In genomic region chr17:35165451-35166155, GRCm38 (mm10) we compare ENCODE assay signal across 8 mouse cellular contexts. TPM values are rescaled to one million over a fixed set of nuclear protein-coding genes. Genes with fewer than 3 reads are reported as not detected.
DNase-seq lines count a peak whose midpoint lies in the region; ATAC-seq and TF ChIP-seq lines count a peak whose summit lies in the region.

No protein-coding gene starts in this region.

- H3K9me3 ChIP-seq in kidney, embryonic 15.5 days (replicated peaks): no peaks in the 10 kb centered on the region
- no peaks in the 10 kb centered on the region for H3K9me3 ChIP-seq in hindbrain, embryonic 12.5 days (replicated peaks)
- H3K9me3 ChIP-seq in midbrain, embryonic 16.5 days (replicated peaks; ENCODE audit: control insufficient read depth, low read length, poor library complexity, severe bottlenecking): no peaks in the 10 kb centered on the region

- no peak for DNase-seq in kidney, postnatal 36 days
- no peak for DNase-seq in adrenal gland, adult 18-20 months (ENCODE audit: low spot score in 2 of 2)
- DNase-seq in spleen, adult 18-20 months: no peak

- H3K9ac ChIP-seq in kidney, embryonic 15.5 days: peak overlapping the region; percentile 44
- peak overlapping the region; percentile 49 for H3K9ac ChIP-seq in hindbrain, embryonic 12.5 days
- peak overlapping the region; percentile 63 for H3K9ac ChIP-seq in midbrain, embryonic 16.5 days (ENCODE audit: low read depth, low read length)

- WGBS in kidney, embryonic 15.5 days: 21% methylated on average over 12 of the region's 12 CpGs
- 21% methylated on average over 12 of the region's 12 CpGs for WGBS in bone marrow, adult 2 months
- 24% methylated on average over 12 of the region's 12 CpGs for WGBS in hindbrain, embryonic 12.5 days
- WGBS in midbrain, embryonic 16.5 days: 17% methylated on average over 12 of the region's 12 CpGs

- H3K4me2 ChIP-seq in kidney, embryonic 15.5 days: peak overlapping the region; percentile 89
- H3K4me2 ChIP-seq in hindbrain, embryonic 12.5 days (replicated peaks): peak overlapping the region; percentile 54
- peak overlapping the region; percentile 66 for H3K4me2 ChIP-seq in midbrain, embryonic 16.5 days (ENCODE audit: low read length)

- TF ChIP-seq POLR2A in bone marrow, adult 2 months (IDR thresholded peaks at IDR 0.05; ENCODE audit: borderline replicate concordance, control insufficient read depth, low read depth, low read length): no peak

- H3K36me3 ChIP-seq in kidney, embryonic 15.5 days: peaks cover 21% of the 10 kb centered on the region
- H3K36me3 ChIP-seq in hindbrain, embryonic 12.5 days: peaks cover 15% of the 10 kb centered on the region
- H3K36me3 ChIP-seq in midbrain, embryonic 16.5 days (ENCODE audit: control insufficient read depth, insufficient read depth, low read length): peaks cover 8% of the 10 kb centered on the region

- ATAC-seq in kidney, embryonic 15.5 days (replicated peaks; ENCODE audit: low FRiP score): peak; percentile 90; the same call in 1 of the 2 replicates
- peak; percentile 87 for ATAC-seq in hindbrain, embryonic 12.5 days (ENCODE audit: low FRiP score)
- ATAC-seq in midbrain, embryonic 16.5 days: no peak
- ATAC-seq in monocyte, adult 5-6 weeks (replicated peaks; ENCODE audit: insufficient number of reproducible peaks, low FRiP score, low TSS enrichment, poor library complexity, severe bottlenecking): no peak

- peaks cover 34% of the 10 kb centered on the region for H3K4me1 ChIP-seq in kidney, embryonic 15.5 days
- peaks cover 4% of the 10 kb centered on the region; the same call in 1 of the 2 replicates for H3K4me1 ChIP-seq in bone marrow, adult 2 months (ENCODE audit: control insufficient read depth, insufficient read depth, low read length)
- peaks cover 33% of the 10 kb centered on the region for H3K4me1 ChIP-seq in hindbrain, embryonic 12.5 days
- peaks cover 29% of the 10 kb centered on the region for H3K4me1 ChIP-seq in midbrain, embryonic 16.5 days (ENCODE audit: control insufficient read depth, insufficient read depth, low read length)

- H3K4me3 ChIP-seq in kidney, embryonic 15.5 days (replicated peaks): peak overlapping the region; percentile 84
- peak overlapping the region; percentile 81 for H3K4me3 ChIP-seq in bone marrow, adult 2 months (replicated peaks; ENCODE audit: control insufficient read depth, low read depth, low read length)
- peak overlapping the region; percentile 99 for H3K4me3 ChIP-seq in hindbrain, embryonic 12.5 days
- H3K4me3 ChIP-seq in midbrain, embryonic 16.5 days (ENCODE audit: low read depth, low read length): peak overlapping the region; percentile 99

- peak overlapping the region; percentile 99 for H3K27ac ChIP-seq in kidney, embryonic 15.5 days
- peak overlapping the region; percentile 96 for H3K27ac ChIP-seq in bone marrow, adult 2 months (ENCODE audit: control insufficient read depth, insufficient read depth, low read depth, low read length, poor library complexity)
- H3K27ac ChIP-seq in hindbrain, embryonic 12.5 days: peak overlapping the region; percentile 98
- H3K27ac ChIP-seq in midbrain, embryonic 16.5 days (ENCODE audit: low read length): peak overlapping the region; percentile 99

- no peaks in the 10 kb centered on the region for H3K27me3 ChIP-seq in kidney, embryonic 15.5 days
- H3K27me3 ChIP-seq in hindbrain, embryonic 12.5 days: no peaks in the 10 kb centered on the region
- H3K27me3 ChIP-seq in midbrain, embryonic 16.5 days (ENCODE audit: control insufficient read depth, insufficient read depth, low read depth, low read length): no peaks in the 10 kb centered on the region

- TF ChIP-seq CTCF in bone marrow, adult 2 months (IDR thresholded peaks at IDR 0.05; ENCODE audit: control insufficient read depth, insufficient read depth, low read length): no peak

RNA-seq across cellular contexts. Expression of gene Prrc2a, which starts 0.9 kb away (rescaled TPM):
- 176 and 209 TPM in 2 replicates for polyA plus RNA-seq in kidney, embryonic 15.5 days (2015; fragmentation: Nextera tagmentation; extraction: Ambion mirVana)
- polyA plus RNA-seq in bone marrow, adult 2 months (2011; ENCODE audit: insufficient read depth, insufficient read length, low replicate concordance, missing spikeins): 208 and 214 TPM in 2 replicates
- 206 and 213 TPM in 2 replicates for polyA plus RNA-seq in hindbrain, embryonic 12.5 days (2016; fragmentation: Nextera tagmentation; extraction: Ambion mirVana)
- 148 and 167 TPM in 2 replicates for polyA plus RNA-seq in midbrain, embryonic 16.5 days (2015; fragmentation: Nextera tagmentation; extraction: Ambion mirVana)
- total RNA-seq in adrenal gland, adult 18-20 months (2021): 100 to 1,000 TPM; 214 to 251 TPM
- 21.3 to 57.6 TPM (median 32.1 TPM) in 3 replicates for total RNA-seq in monocyte, adult 5-6 weeks (2017)

RNA-seq across cellular contexts. Expression of gene Aif1, which starts 10.3 kb away (rescaled TPM):
- 8.8 and 9.2 TPM in 2 replicates for polyA plus RNA-seq in kidney, embryonic 15.5 days (2015; fragmentation: Nextera tagmentation; extraction: Ambion mirVana)
- 48.9 and 51.7 TPM in 2 replicates for polyA plus RNA-seq in bone marrow, adult 2 months (2011; ENCODE audit: insufficient read depth, insufficient read length, low replicate concordance, missing spikeins)
- 7.8 and 7.9 TPM in 2 replicates for polyA plus RNA-seq in hindbrain, embryonic 12.5 days (2016; fragmentation: Nextera tagmentation; extraction: Ambion mirVana)
- 6.2 and 6.9 TPM in 2 replicates for polyA plus RNA-seq in midbrain, embryonic 16.5 days (2015; fragmentation: Nextera tagmentation; extraction: Ambion mirVana)
- 10 to 100 TPM in 1 of 2 experiments, 1 to 10 TPM in 1; 6.1 to 11.2 TPM for total RNA-seq in adrenal gland, adult 18-20 months (2021)
- 20.7 to 64.8 TPM (median 31.9 TPM) in 3 replicates for total RNA-seq in monocyte, adult 5-6 weeks (2017)

RNA-seq across cellular contexts. Expression of gene Lst1, which starts 22.6 kb away (rescaled TPM):
- 12.1 and 13.7 TPM in 2 replicates for polyA plus RNA-seq in kidney, embryonic 15.5 days (2015; fragmentation: Nextera tagmentation; extraction: Ambion mirVana)
- 50.4 and 139 TPM in 2 replicates for polyA plus RNA-seq in bone marrow, adult 2 months (2011; ENCODE audit: insufficient read depth, insufficient read length, low replicate concordance, missing spikeins)
- polyA plus RNA-seq in hindbrain, embryonic 12.5 days (2016; fragmentation: Nextera tagmentation; extraction: Ambion mirVana): 6.1 and 6.9 TPM in 2 replicates
- polyA plus RNA-seq in midbrain, embryonic 16.5 days (2015; fragmentation: Nextera tagmentation; extraction: Ambion mirVana): 4.7 and 5.9 TPM in 2 replicates
- 1 to 10 TPM; 3.5 to 4.1 TPM for total RNA-seq in adrenal gland, adult 18-20 months (2021)
- total RNA-seq in monocyte, adult 5-6 weeks (2017): 763 to 1,006 TPM (median 964 TPM) in 3 replicates

RNA-seq across cellular contexts. Expression of gene Ltb, which starts 28.6 kb away (rescaled TPM):
- polyA plus RNA-seq in kidney, embryonic 15.5 days (2015; fragmentation: Nextera tagmentation; extraction: Ambion mirVana): 0.53 and 0.72 TPM in 2 replicates
- 38.6 and 66.2 TPM in 2 replicates for polyA plus RNA-seq in bone marrow, adult 2 months (2011; ENCODE audit: insufficient read depth, insufficient read length, low replicate concordance, missing spikeins)
- polyA plus RNA-seq in hindbrain, embryonic 12.5 days (2016; fragmentation: Nextera tagmentation; extraction: Ambion mirVana): 0.54 and 0.81 TPM in 2 replicates
- polyA plus RNA-seq in midbrain, embryonic 16.5 days (2015; fragmentation: Nextera tagmentation; extraction: Ambion mirVana): 0.48 and 0.62 TPM in 2 replicates
- total RNA-seq in adrenal gland, adult 18-20 months (2021): 1 to 10 TPM; 2.0 to 6.5 TPM
- total RNA-seq in monocyte, adult 5-6 weeks (2017): 38.1 to 48.1 TPM (median 38.4 TPM) in 3 replicates

RNA-seq across cellular contexts. Expression of gene Bag6, which starts 30.6 kb away (rescaled TPM):
- polyA plus RNA-seq in kidney, embryonic 15.5 days (2015; fragmentation: Nextera tagmentation; extraction: Ambion mirVana): 56.1 and 64.9 TPM in 2 replicates
- polyA plus RNA-seq in bone marrow, adult 2 months (2011; ENCODE audit: insufficient read depth, insufficient read length, low replicate concordance, missing spikeins): 104 and 195 TPM in 2 replicates
- 87.9 and 88.3 TPM in 2 replicates for polyA plus RNA-seq in hindbrain, embryonic 12.5 days (2016; fragmentation: Nextera tagmentation; extraction: Ambion mirVana)
- 70.5 and 75.7 TPM in 2 replicates for polyA plus RNA-seq in midbrain, embryonic 16.5 days (2015; fragmentation: Nextera tagmentation; extraction: Ambion mirVana)
- 100 to 1,000 TPM; 307 to 394 TPM for total RNA-seq in adrenal gland, adult 18-20 months (2021)
- total RNA-seq in monocyte, adult 5-6 weeks (2017): 72.4 to 192 TPM (median 104 TPM) in 3 replicates

Comparison
In these comparisons a context has a peak if more than half of its experiments do, and no peak if none do; other contexts are left out.
1. ATAC-seq: peak in kidney, embryonic 15.5 days (single experiment) and hindbrain, embryonic 12.5 days (single experiment); none in midbrain, embryonic 16.5 days (single experiment) and monocyte, adult 5-6 weeks (single experiment).
2. Peak in every context shown above with its lines, with median percentiles within 50 percentile points of each other: H3K27ac ChIP-seq, H3K4me2 ChIP-seq, H3K4me3 ChIP-seq and H3K9ac ChIP-seq.